Mouse (Mus musculus): ENCODE results near the gene Pim3. TPM values are rescaled to one million over a fixed set of nuclear protein-coding genes. Genes with fewer than 3 reads are reported as not detected.

The Pim3 gene
- polyA plus RNA-seq (2012; rRNA removed) = 63.3 and 98.5 TPM in 2 replicates

DNA sequence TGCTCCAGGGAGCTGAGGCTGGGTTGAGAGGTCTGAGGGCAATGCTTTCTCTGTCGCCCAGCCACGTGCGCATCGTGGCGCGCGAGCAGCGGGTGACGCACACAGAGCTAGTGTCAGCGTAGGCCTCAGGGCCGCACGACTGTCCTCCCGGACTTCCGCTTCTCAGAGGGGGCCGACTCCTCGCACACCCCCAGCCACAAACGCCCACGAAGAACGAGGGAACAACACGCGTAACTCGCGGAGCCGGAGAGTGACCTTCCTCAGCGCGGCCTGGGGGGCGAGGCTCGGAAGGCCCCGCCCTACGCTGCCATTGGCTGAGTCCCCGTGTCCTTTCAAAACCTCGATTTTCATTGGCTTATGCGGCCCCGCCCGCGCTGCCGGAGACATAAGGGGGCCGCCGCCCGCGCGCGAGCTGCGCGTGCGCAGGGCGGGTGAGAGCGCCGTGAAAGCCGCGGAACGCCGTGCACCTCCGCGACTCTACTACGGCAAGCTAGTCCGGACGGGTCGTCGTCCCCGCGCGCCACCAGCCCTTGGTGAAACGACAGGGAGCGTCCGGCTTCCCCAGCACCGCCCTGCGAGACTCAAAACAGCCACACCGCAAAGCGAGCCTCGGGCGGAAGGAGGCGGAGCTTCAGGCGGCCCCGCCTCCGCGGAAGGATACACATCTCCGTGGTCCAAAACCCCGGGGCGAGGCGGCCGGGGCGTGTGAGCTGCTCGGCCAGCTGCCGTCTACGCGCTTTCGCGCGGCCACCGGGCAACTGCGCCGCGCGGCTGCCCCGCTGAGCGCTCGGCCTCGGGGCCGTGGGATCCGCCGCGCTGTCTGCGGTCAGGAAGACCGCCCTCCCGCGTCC is at the start of gene Pim3:
TSS of gene Pim3 (plus strand) at position 415 of the 851 bp plus-strand sequence.

DNA sequence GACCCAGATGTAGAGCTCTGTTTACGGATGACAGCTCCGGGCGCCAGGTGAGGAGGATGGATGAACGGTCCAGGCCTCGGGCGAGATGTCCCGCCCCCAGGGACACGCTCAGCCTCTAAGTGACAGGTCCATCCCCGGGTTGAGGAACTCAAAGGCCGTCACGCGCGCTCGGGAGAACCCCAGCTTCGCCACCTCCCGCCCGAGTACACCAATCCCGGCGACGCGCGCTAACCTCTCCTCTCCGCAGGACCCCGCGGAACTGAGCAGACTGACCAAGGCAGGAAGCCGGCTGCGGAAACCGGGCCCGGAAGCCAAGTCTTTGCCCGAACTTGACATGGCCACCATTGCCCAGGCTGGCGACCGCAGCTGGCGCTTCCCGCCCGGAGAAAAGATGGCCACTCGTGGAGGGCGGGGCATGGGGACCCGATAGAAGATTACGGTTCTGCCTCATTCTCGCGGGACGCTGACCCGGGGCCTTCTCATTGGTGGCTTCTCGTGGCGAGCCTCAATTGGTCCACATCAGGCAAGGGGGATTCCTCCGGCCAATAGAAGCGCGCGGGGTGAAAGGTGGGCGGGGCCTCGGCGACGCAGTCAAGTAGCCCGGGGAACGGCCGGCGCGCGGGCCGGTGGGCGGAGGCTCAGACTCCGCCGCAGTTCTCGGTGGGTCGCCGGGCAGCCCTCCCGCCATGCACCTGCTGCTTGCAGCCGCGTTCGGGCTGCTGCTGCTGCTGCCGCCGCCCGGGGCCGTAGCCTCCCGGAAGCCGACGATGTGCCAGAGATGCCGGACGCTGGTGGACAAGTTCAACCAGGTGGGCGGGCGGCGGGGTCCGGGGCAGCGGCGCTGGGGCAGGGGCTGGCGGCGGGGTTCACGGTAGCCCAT is 42.7 kb upstream of the Pim3 start, which contains the start of the genes Alg12 and Creld2:
TSS of gene Alg12 (minus strand) at position 293 of the 880 bp plus-strand sequence.
TSS of gene Creld2 (plus strand) at position 621 of the 880 bp plus-strand sequence.

Other genes starting within 250 kb of the Pim3 start
- gene Brd1, start 128.0 kb upstream of the Pim3 start, polyA plus RNA-seq (2012; rRNA removed) = 15.8 and 16.7 TPM in 2 replicates
- 4.3 and 4.9 TPM in 2 replicates for gene Zbed4, start 110.5 kb upstream of the Pim3 start, polyA plus RNA-seq (2012; rRNA removed)
- gene Alg12, start 42.9 kb upstream of the Pim3 start, polyA plus RNA-seq (2012; rRNA removed) = 28.6 and 32.4 TPM in 2 replicates
- gene Creld2, start 42.5 kb upstream of the Pim3 start, polyA plus RNA-seq (2012; rRNA removed) = 139 and 159 TPM in 2 replicates
- 0.20 and 0.26 TPM in 2 replicates for gene Ttll8, start 92.2 kb downstream of the Pim3 start, polyA plus RNA-seq (2012; rRNA removed)
- 2.1 and 2.5 TPM in 2 replicates for gene Mlc1, start 116.8 kb downstream of the Pim3 start, polyA plus RNA-seq (2012; rRNA removed)
- 0.34 and 0.67 TPM in 2 replicates for gene Mov10l1, start 120.7 kb downstream of the Pim3 start, polyA plus RNA-seq (2012; rRNA removed)
- gene Panx2, start 197.5 kb downstream of the Pim3 start, polyA plus RNA-seq (2012; rRNA removed) = 0.62 and 0.70 TPM in 2 replicates
- 58.9 and 62.0 TPM in 2 replicates for gene Trabd, start 212.9 kb downstream of the Pim3 start, polyA plus RNA-seq (2012; rRNA removed)
- gene Selenoo, start 226.9 kb downstream of the Pim3 start, polyA plus RNA-seq (2012; rRNA removed) = 73.6 and 94.2 TPM in 2 replicates

Measured in ovary, adult 2 months (tissue).